Mouse (Mus musculus): ENCODE results near the gene 9530003J23Rik.
"Not testable (repeated sequence)": the region's sequence is repeated elsewhere in the genome, so short reads cannot be mapped to it uniquely, and the experiment has no call there.

The 9530003J23Rik gene

GRCm38 (mm10) chr10:117225094-117225493 lies 13.4 kb downstream of the 9530003J23Rik start:
- no peak for ATAC-seq (ENCODE audit: low TSS enrichment)

GRCm38 (mm10) chr10:117224102-117224990 lies 14.2 kb downstream of the 9530003J23Rik start, which contains the start of gene Yeats4:
Yeats4 (minus strand) TSS chr10:117224507.
- peak; percentile 97 for ATAC-seq (ENCODE audit: low TSS enrichment)

GRCm38 (mm10) chr10:117223758-117224101 lies 14.8 kb downstream of the 9530003J23Rik start:
- peak; percentile 17; the same call in 1 of the 2 replicates for ATAC-seq (ENCODE audit: low TSS enrichment)

- ATAC-seq (ENCODE audit: low TSS enrichment): no peak
Observed at GRCm38 (mm10) chr10:117222821-117223220, 15.7 kb downstream of the 9530003J23Rik start.

- ATAC-seq (ENCODE audit: low TSS enrichment): no peak
Observed at GRCm38 (mm10) chr10:117218351-117218750, 20.2 kb downstream of the 9530003J23Rik start.

GRCm38 (mm10) chr10:117217246-117217840 lies 21.2 kb downstream of the 9530003J23Rik start:
- no peak for ATAC-seq (ENCODE audit: low TSS enrichment)

- peak; percentile 47; the same call in 1 of the 2 replicates for ATAC-seq (ENCODE audit: low TSS enrichment)
Observed at GRCm38 (mm10) chr10:117216793-117217192, 21.7 kb downstream of the 9530003J23Rik start.

GRCm38 (mm10) chr10:117216132-117216495 lies 22.4 kb downstream of the 9530003J23Rik start:
- ATAC-seq (ENCODE audit: low TSS enrichment): no peak

GRCm38 (mm10) chr10:117215409-117216131 lies 22.9 kb downstream of the 9530003J23Rik start:
- peak; percentile 33; the same call in 1 of the 2 replicates for ATAC-seq (ENCODE audit: low TSS enrichment)

- ATAC-seq (ENCODE audit: low TSS enrichment): no peak
Observed at GRCm38 (mm10) chr10:117211023-117211422, 27.5 kb downstream of the 9530003J23Rik start.

- peak; percentile 79 for ATAC-seq (ENCODE audit: low TSS enrichment)
Observed at GRCm38 (mm10) chr10:117209469-117209938, 29.0 kb downstream of the 9530003J23Rik start.

GRCm38 (mm10) chr10:117208787-117209186 lies 29.7 kb downstream of the 9530003J23Rik start:
- not testable (repeated sequence) for ATAC-seq (ENCODE audit: low TSS enrichment)

GRCm38 (mm10) chr10:117208221-117208620 lies 30.3 kb downstream of the 9530003J23Rik start:
- no peak for ATAC-seq (ENCODE audit: low TSS enrichment)

GRCm38 (mm10) chr10:117206070-117206469 lies 32.4 kb downstream of the 9530003J23Rik start:
- ATAC-seq (ENCODE audit: low TSS enrichment): no peak

- no peak for ATAC-seq (ENCODE audit: low TSS enrichment)
Observed at GRCm38 (mm10) chr10:117203558-117203981, 34.9 kb downstream of the 9530003J23Rik start.

- no peak for ATAC-seq (ENCODE audit: low TSS enrichment)
Observed at GRCm38 (mm10) chr10:117202981-117203557, 35.4 kb downstream of the 9530003J23Rik start.

GRCm38 (mm10) chr10:117199701-117200100 lies 38.8 kb downstream of the 9530003J23Rik start:
- ATAC-seq (ENCODE audit: low TSS enrichment): no peak

GRCm38 (mm10) chr10:117196696-117197095 lies 41.8 kb downstream of the 9530003J23Rik start:
- no peak for ATAC-seq (ENCODE audit: low TSS enrichment)

GRCm38 (mm10) chr10:117195748-117196147 lies 42.8 kb downstream of the 9530003J23Rik start:
- ATAC-seq (ENCODE audit: low TSS enrichment): no peak

GRCm38 (mm10) chr10:117195005-117195404 lies 43.5 kb downstream of the 9530003J23Rik start:
- no peak for ATAC-seq (ENCODE audit: low TSS enrichment)

GRCm38 (mm10) chr10:117193364-117193763 lies 45.1 kb downstream of the 9530003J23Rik start:
- ATAC-seq (ENCODE audit: low TSS enrichment): no peak

All from frontal cortex, adult (tissue).